Mouse (Mus musculus) erythroblast, embryonic 14.5 days (primary cell): Measurements from ENCODE around the gene Cox16.

ENCODE experiments used
- GATA1 ChIP-seq: IDR thresholded peaks from 2 replicates; pipeline ENCODE4 v1.6.1; 2012; ENCODE audit warnings: low read length, inconsistent platforms, mixed read lengths
- TAL1 ChIP-seq: IDR thresholded peaks from 3 replicates; pipeline ENCODE4 v1.6.1; 2012; ENCODE audit warnings: low read length, inconsistent platforms, mixed read lengths

DNA sequence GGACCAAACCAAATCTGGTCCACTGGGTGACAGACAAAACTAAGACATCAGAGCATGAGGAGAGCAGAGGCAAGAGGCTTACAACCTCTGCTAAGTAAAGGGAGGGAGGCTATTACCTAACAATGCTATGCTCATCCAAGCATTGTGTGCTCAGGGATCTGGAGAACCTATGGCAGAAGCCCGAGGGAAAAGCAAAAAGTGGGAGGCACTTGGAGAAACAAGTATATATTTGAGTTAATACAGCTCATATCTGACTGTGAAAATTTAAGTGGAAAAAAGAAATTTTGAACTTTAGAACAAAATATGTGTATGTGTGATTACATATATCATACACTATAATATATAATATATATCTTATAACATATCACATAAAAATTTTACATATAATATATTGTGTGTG lies 63.1 kb downstream of the Cox16 start, which contains the start of gene Adam4:
- TF ChIP-seq TAL1, result no peak
- no peak for TF ChIP-seq GATA1
